Mouse (Mus musculus) embryonic facial prominence, embryonic 14.5 days (tissue): ENCODE results near the gene Rhot2. TPM values are rescaled to one million over a fixed set of nuclear protein-coding genes. Genes with fewer than 3 reads are reported as not detected.

Experiments
- ATAC-seq: fragments of 200-750 bp; cut with Nextera tagmentation; 2 replicates; pipeline ENCODE4 v1.8.0; 2017; ENCODE audit warnings: low read depth, moderate number of reproducible peaks, moderate TSS enrichment
- DNase-seq: peaks from one replicate; pipeline ENCODE4 v3.0.0-alpha.2; 2015; ENCODE audit warnings: low spot score
- H3K27ac ChIP-seq: fragments of 300-500 bp; sonication (generic); replicated peaks from 2 replicates; pipeline ENCODE4 v1.5.1; 2014; ENCODE audit warnings: low read depth, mild to moderate bottlenecking, low read length, moderate library complexity
- H3K27me3 ChIP-seq: fragments of 300-500 bp; sonication (generic); replicated peaks from 2 replicates; pipeline ENCODE4 v1.6.1; 2014; ENCODE audit warnings: low read length; ENCODE audit not compliant: control insufficient read depth, insufficient read depth
- H3K36me3 ChIP-seq: fragments of 300-500 bp; sonication (generic); 2 replicates; pipeline ENCODE4 v1.6.1; 2014; ENCODE audit warnings: low read length, mixed read lengths; ENCODE audit not compliant: control insufficient read depth, insufficient read depth
- H3K4me1 ChIP-seq: fragments of 300-500 bp; sonication (generic); 2 replicates; pipeline ENCODE4 v1.6.1; 2014; ENCODE audit warnings: antibody characterized with exemption, low read length; ENCODE audit not compliant: control insufficient read depth, insufficient read depth
- H3K4me2 ChIP-seq: fragments of 300-500 bp; sonication (generic); 2 replicates; pipeline ENCODE4 v1.6.1; 2014; ENCODE audit warnings: low read depth, mild to moderate bottlenecking, low read length, moderate library complexity, mixed read lengths
- H3K4me3 ChIP-seq: fragments of 300-500 bp; sonication (generic); 2 replicates; pipeline ENCODE4 v1.5.1; 2014; ENCODE audit warnings: low read depth, mild to moderate bottlenecking, low read length
- H3K9ac ChIP-seq: fragments of 300-500 bp; sonication (generic); 2 replicates; pipeline ENCODE4 v1.6.1; 2014; ENCODE audit warnings: low read depth, mild to moderate bottlenecking, low read length, moderate library complexity, mixed read lengths
- H3K9me3 ChIP-seq: fragments of 300-500 bp; sonication (generic); 2 replicates; pipeline ENCODE4 v1.6.1; 2016; ENCODE audit warnings: low read length; ENCODE audit not compliant: control insufficient read depth
- WGBS: fragments of 180-500 bp; shearing (Covaris S2); extraction: QIAGEN DNeasy Blood & Tissue Kit; methylation state at CpG from one replicate; pipeline ENCODE4 v1.1.7; 2014; 5-methylcytosine and 5-hydroxymethylcytosine counted together
- polyA plus RNA-seq: library from polyadenylated mRNA; unstranded; fragments of >200 nt; fragmentation: Nextera tagmentation; extraction: Ambion mirVana; gene quantifications from 2 replicates; pipeline ENCODE4 v1.2.1, GENCODE M21; 2014

The Rhot2 gene
- polyA plus RNA-seq, 1 experiment from 2014 or later = 12.0 TPM

- no peaks in the 10 kb centered on the region for H3K9me3 ChIP-seq
- no peaks in the 10 kb centered on the region for H3K27me3 ChIP-seq
- H3K27ac ChIP-seq = no peak overlapping the region
- no peak overlapping the region for H3K4me3 ChIP-seq
- H3K4me2 ChIP-seq = no peak overlapping the region
- H3K4me1 ChIP-seq = no peaks in the 10 kb centered on the region; the same call in 1 of the 2 replicates
- no peak for DNase-seq
- WGBS = 35% methylated on average over 4 of the region's 4 CpGs
- no peak overlapping the region for H3K9ac ChIP-seq
- no peak for ATAC-seq
- H3K36me3 ChIP-seq = peaks cover 49% of the 10 kb centered on the region
Observed at GRCm38 (mm10) chr17:25881691-25882090, 37.0 kb upstream of the Rhot2 start.

- Histone ChIP-seq H3K27ac (no peak overlapping the region), H3K27me3 (no peaks in the 10 kb centered on the region), H3K9ac (no peak overlapping the region), H3K9me3 (no peaks in the 10 kb centered on the region), H3K4me1 (peaks cover 5% of the 10 kb centered on the region; the same call in 1 of the 2 replicates), H3K36me3 (peaks cover 49% of the 10 kb centered on the region), H3K4me2 (no peak overlapping the region), H3K4me3 (no peak overlapping the region)
- DNase-seq (no peak), ATAC-seq (no peak)
- WGBS = 2% methylated on average over 5 of the region's 5 CpGs
Observed at GRCm38 (mm10) chr17:25880913-25881641, 36.4 kb upstream of the Rhot2 start.

- no peak for ATAC-seq
- Histone ChIP-seq H3K9me3 (no peaks in the 10 kb centered on the region), H3K27ac (no peak within 1 kb of the TSS), H3K9ac (no peak within 1 kb of the TSS), H3K4me2 (no peak within 1 kb of the TSS), H3K4me1 (peaks cover 7% of the 10 kb centered on the region; the same call in 1 of the 2 replicates), H3K27me3 (no peaks in the 10 kb centered on the region), H3K4me3 (no peak within 1 kb of the TSS), H3K36me3 (peaks cover 49% of the 10 kb centered on the region)
- 33% methylated on average over 5 of the region's 5 CpGs for WGBS
- DNase-seq = no peak
Observed at GRCm38 (mm10) chr17:25880196-25880910, 35.7 kb upstream of the Rhot2 start, which contains the start of gene Wfikkn1. Gene Wfikkn1 (minus strand): TSS chr17:25880858.

GRCm38 (mm10) chr17:25879750-25880149, 35.1 kb upstream of the Rhot2 start:
- ATAC-seq (no peak), DNase-seq (no peak)
- peaks cover 47% of the 10 kb centered on the region for H3K36me3 ChIP-seq
- H3K27ac ChIP-seq = no peak overlapping the region
- no peaks in the 10 kb centered on the region for H3K9me3 ChIP-seq
- no peak overlapping the region for H3K4me3 ChIP-seq
- H3K27me3 ChIP-seq = no peaks in the 10 kb centered on the region
- H3K9ac ChIP-seq = no peak overlapping the region
- H3K4me1 ChIP-seq = peaks cover 7% of the 10 kb centered on the region; the same call in 1 of the 2 replicates
- no peak overlapping the region for H3K4me2 ChIP-seq
- 71% methylated on average over 8 of the region's 8 CpGs for WGBS

- peaks cover 7% of the 10 kb centered on the region; the same call in 1 of the 2 replicates for H3K4me1 ChIP-seq
- no peak overlapping the region for H3K27ac ChIP-seq
- no peaks in the 10 kb centered on the region for H3K27me3 ChIP-seq
- no peak for ATAC-seq
- no peak overlapping the region for H3K4me3 ChIP-seq
- no peak overlapping the region for H3K4me2 ChIP-seq
- no peak overlapping the region for H3K9ac ChIP-seq
- no peak for DNase-seq
- H3K36me3 ChIP-seq = peaks cover 43% of the 10 kb centered on the region
- no peaks in the 10 kb centered on the region for H3K9me3 ChIP-seq
- 46% methylated on average over 4 of the region's 4 CpGs for WGBS
Observed at GRCm38 (mm10) chr17:25879261-25879660, 34.6 kb upstream of the Rhot2 start.

- WGBS = 86% methylated on average over 19 of the region's 19 CpGs
- peaks cover 37% of the 10 kb centered on the region for H3K36me3 ChIP-seq
- H3K27ac ChIP-seq = no peak overlapping the region
- no peak for DNase-seq
- no peak overlapping the region for H3K4me3 ChIP-seq
- no peak overlapping the region for H3K9ac ChIP-seq
- ATAC-seq = no peak
- no peaks in the 10 kb centered on the region for H3K9me3 ChIP-seq
- H3K27me3 ChIP-seq = no peaks in the 10 kb centered on the region
- H3K4me2 ChIP-seq = no peak overlapping the region
- peaks cover 7% of the 10 kb centered on the region; the same call in 1 of the 2 replicates for H3K4me1 ChIP-seq
Observed at GRCm38 (mm10) chr17:25878611-25879180, 34.0 kb upstream of the Rhot2 start.

GRCm38 (mm10) chr17:25877741-25878610, 33.3 kb upstream of the Rhot2 start:
- DNase-seq = no peak
- H3K9me3 ChIP-seq = no peaks in the 10 kb centered on the region
- H3K27ac ChIP-seq = no peak overlapping the region
- no peaks in the 10 kb centered on the region for H3K27me3 ChIP-seq
- H3K4me1 ChIP-seq = peaks cover 7% of the 10 kb centered on the region; the same call in 1 of the 2 replicates
- no peak overlapping the region for H3K4me3 ChIP-seq
- no peak for ATAC-seq
- H3K9ac ChIP-seq = no peak overlapping the region
- H3K36me3 ChIP-seq = peaks cover 30% of the 10 kb centered on the region
- H3K4me2 ChIP-seq = no peak overlapping the region
- 91% methylated on average over 30 of the region's 32 CpGs for WGBS

GRCm38 (mm10) chr17:25877025-25877424, 32.4 kb upstream of the Rhot2 start:
- WGBS = 98% methylated on average over 3 of the region's 3 CpGs
- Histone ChIP-seq H3K4me2 (no peak overlapping the region), H3K9me3 (no peaks in the 10 kb centered on the region), H3K36me3 (peaks cover 20% of the 10 kb centered on the region), H3K27ac (no peak overlapping the region), H3K4me1 (peaks cover 7% of the 10 kb centered on the region; the same call in 1 of the 2 replicates), H3K4me3 (no peak overlapping the region), H3K27me3 (no peaks in the 10 kb centered on the region), H3K9ac (no peak overlapping the region)
- no peak for ATAC-seq
- no peak for DNase-seq
